Mouse (Mus musculus): ENCODE data around the gene Taf6. TPM values are rescaled to one million over a fixed set of nuclear protein-coding genes. Genes with fewer than 3 reads are reported as not detected.

The Taf6 gene
- polyA plus RNA-seq, 1 experiment: 33.9 TPM

- no peak for TF ChIP-seq GATA1 (IDR thresholded peaks at IDR 0.05; ENCODE audit: low read length)
Measured at GRCm38 (mm10) chr5:138193771-138194727, 6.8 kb upstream of the Taf6 start, which contains the start of gene Mblac1. Gene Mblac1, plus strand, starts transcription at chr5:138194314.

GRCm38 (mm10) chr5:138187661-138188306 is 533 bp upstream of the Taf6 start:
- no peak for TF ChIP-seq GATA1 (IDR thresholded peaks at IDR 0.05; ENCODE audit: low read length)

GRCm38 (mm10) chr5:138173217-138173616 is 14.0 kb downstream of the Taf6 start:
- TF ChIP-seq GATA1 (IDR thresholded peaks at IDR 0.05; ENCODE audit: low read length): no peak

- TF ChIP-seq GATA1 (IDR thresholded peaks at IDR 0.05; ENCODE audit: low read length): no peak
Measured at GRCm38 (mm10) chr5:138171695-138172491, 15.4 kb downstream of the Taf6 start, which contains the start of the genes Ap4m1 and Mcm7. Gene Ap4m1, plus strand, starts transcription at chr5:138172002. Gene Mcm7, minus strand, starts transcription at chr5:138172422.

GRCm38 (mm10) chr5:138170936-138171561 is 16.2 kb downstream of the Taf6 start:
- no peak for TF ChIP-seq GATA1 (IDR thresholded peaks at IDR 0.05; ENCODE audit: low read length)

GRCm38 (mm10) chr5:138165594-138165993 is 21.7 kb downstream of the Taf6 start:
- TF ChIP-seq GATA1 (IDR thresholded peaks at IDR 0.05; ENCODE audit: low read length): no peak

GRCm38 (mm10) chr5:138163610-138164009 is 23.6 kb downstream of the Taf6 start:
- no peak for TF ChIP-seq GATA1 (IDR thresholded peaks at IDR 0.05; ENCODE audit: low read length)

GRCm38 (mm10) chr5:138163046-138163445 is 24.2 kb downstream of the Taf6 start:
- TF ChIP-seq GATA1 (IDR thresholded peaks at IDR 0.05; ENCODE audit: low read length): no peak

GRCm38 (mm10) chr5:138160842-138161665 is 26.2 kb downstream of the Taf6 start, which contains the start of gene Cops6:
Gene Cops6, plus strand, starts transcription at chr5:138161071.
- TF ChIP-seq GATA1 (IDR thresholded peaks at IDR 0.05; ENCODE audit: low read length): no peak

GRCm38 (mm10) chr5:138160224-138160762 is 27.0 kb downstream of the Taf6 start:
- no peak for TF ChIP-seq GATA1 (IDR thresholded peaks at IDR 0.05; ENCODE audit: low read length)

GRCm38 (mm10) chr5:138155443-138155976 is 31.7 kb downstream of the Taf6 start, which contains the start of gene Zfp113:
Gene Zfp113, minus strand, starts transcription at chr5:138155744.
- TF ChIP-seq GATA1 (IDR thresholded peaks at IDR 0.05; ENCODE audit: low read length): no peak

GRCm38 (mm10) chr5:138154390-138154789 is 32.9 kb downstream of the Taf6 start:
- TF ChIP-seq GATA1 (IDR thresholded peaks at IDR 0.05; ENCODE audit: low read length): no peak

- TF ChIP-seq GATA1 (IDR thresholded peaks at IDR 0.05; ENCODE audit: low read length): no peak
Measured at GRCm38 (mm10) chr5:138138585-138138984, 48.7 kb downstream of the Taf6 start.
